Mouse (Mus musculus) heart, postnatal 0 days (tissue): ENCODE results near the gene Cd151.

Source experiments
- CTCF ChIP-seq: IDR thresholded peaks from 2 replicates; pipeline ENCODE4 v1.5.1; 2016; ENCODE audit warnings: antibody characterized with exemption, control low read depth, low read depth
- EP300 ChIP-seq: IDR thresholded peaks from 2 replicates; pipeline ENCODE4 v1.6.1; 2016; ENCODE audit warnings: antibody characterized with exemption, low read depth

DNA sequence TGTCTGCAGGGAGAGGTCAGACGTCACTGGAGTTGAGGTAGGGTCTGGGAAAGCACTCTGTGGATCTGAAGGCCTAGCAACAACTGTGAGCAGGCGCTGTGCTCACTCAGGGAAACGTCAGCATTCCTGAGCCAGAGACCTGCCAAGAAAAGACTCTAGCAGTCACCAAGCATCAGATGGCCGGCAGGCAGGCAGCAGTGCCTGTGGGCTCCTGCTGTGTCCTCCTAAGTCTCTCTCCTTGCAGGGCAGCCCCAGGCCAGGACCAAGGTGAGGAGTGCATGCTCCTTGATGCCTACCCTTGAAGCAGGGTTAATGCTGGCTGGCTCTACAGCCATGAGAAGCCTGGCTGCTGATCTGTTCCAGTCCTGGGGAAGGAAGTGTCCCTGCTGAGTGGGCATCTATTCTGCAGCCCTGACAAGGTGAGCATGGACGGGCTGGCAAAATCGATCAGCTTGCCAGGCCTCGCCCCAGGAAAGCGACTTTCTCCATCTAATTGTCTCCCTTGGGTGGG lies 43.5 kb downstream of the Cd151 start:
- TF ChIP-seq CTCF (no peak), EP300 (no peak)
